Mouse (Mus musculus): Measurements from ENCODE around the gene Pdk2. TPM values are rescaled to one million over a fixed set of nuclear protein-coding genes. Genes with fewer than 3 reads are reported as not detected.

Gene Pdk2
- polyA plus RNA-seq, 1 experiment from 2014 or later: 24.9 TPM

GRCm38 (mm10) chr11:95069226-95069957 lies 28.2 kb upstream of the Pdk2 start:
- Histone ChIP-seq H3K9me3 (replicated peaks) (no peaks in the 10 kb centered on the region), H3K4me2 (no peak overlapping the region), H3K36me3 (peaks cover 6% of the 10 kb centered on the region; the same call in 1 of the 2 replicates), H3K9ac (replicated peaks) (no peak overlapping the region), H3K27me3 (replicated peaks) (peaks cover 6% of the 10 kb centered on the region), H3K4me3 (replicated peaks) (no peak overlapping the region), H3K27ac (replicated peaks) (no peak overlapping the region), H3K4me1 (peaks cover 28% of the 10 kb centered on the region; the same call in 1 of the 2 replicates)
- ATAC-seq (ENCODE audit: low FRiP score): no peak
- WGBS: 90% methylated on average over 10 of the region's 10 CpGs

GRCm38 (mm10) chr11:95056768-95057501 lies 15.8 kb upstream of the Pdk2 start:
- ATAC-seq (ENCODE audit: low FRiP score): no peak
- H3K9ac ChIP-seq (replicated peaks): no peak overlapping the region
- no peaks in the 10 kb centered on the region for H3K9me3 ChIP-seq (replicated peaks)
- WGBS: 25% methylated on average over 19 of the region's 19 CpGs
- H3K4me3 ChIP-seq (replicated peaks): no peak overlapping the region
- H3K27me3 ChIP-seq (replicated peaks): 0 out of 2 replicates have a peak, but pooled peaks cover 15% of the 10 kb centered on the region
- peaks cover 52% of the 10 kb centered on the region for H3K36me3 ChIP-seq
- H3K4me1 ChIP-seq: no peaks in the 10 kb centered on the region
- H3K4me2 ChIP-seq: peak overlapping the region; percentile 30
- H3K27ac ChIP-seq (replicated peaks): no peak overlapping the region

GRCm38 (mm10) chr11:95053062-95053461 lies 11.9 kb upstream of the Pdk2 start:
- WGBS: 82% methylated on average over 9 of the region's 9 CpGs
- 0 out of 2 replicates have a peak, but pooled peaks cover 7% of the 10 kb centered on the region for H3K27me3 ChIP-seq (replicated peaks)
- H3K27ac ChIP-seq (replicated peaks): no peak overlapping the region
- H3K9me3 ChIP-seq (replicated peaks): no peaks in the 10 kb centered on the region
- no peak overlapping the region for H3K9ac ChIP-seq (replicated peaks)
- H3K4me1 ChIP-seq: no peaks in the 10 kb centered on the region
- no peak for ATAC-seq (ENCODE audit: low FRiP score)
- H3K4me2 ChIP-seq: no peak overlapping the region
- peaks cover 48% of the 10 kb centered on the region for H3K36me3 ChIP-seq
- no peak overlapping the region for H3K4me3 ChIP-seq (replicated peaks)

GRCm38 (mm10) chr11:95046980-95047680 lies 6.0 kb upstream of the Pdk2 start:
- peaks cover 7% of the 10 kb centered on the region; the same call in 1 of the 2 replicates for H3K27me3 ChIP-seq (replicated peaks)
- H3K36me3 ChIP-seq: peaks cover 21% of the 10 kb centered on the region
- H3K4me3 ChIP-seq (replicated peaks): no peak overlapping the region
- peaks cover 7% of the 10 kb centered on the region; the same call in 1 of the 2 replicates for H3K4me1 ChIP-seq
- no peaks in the 10 kb centered on the region for H3K9me3 ChIP-seq (replicated peaks)
- WGBS: 59% methylated on average over 9 of the region's 9 CpGs
- no peak for ATAC-seq (ENCODE audit: low FRiP score)
- H3K9ac ChIP-seq (replicated peaks): no peak overlapping the region
- no peak overlapping the region for H3K27ac ChIP-seq (replicated peaks)
- H3K4me2 ChIP-seq: no peak overlapping the region

GRCm38 (mm10) chr11:95044185-95044870 lies 3.2 kb upstream of the Pdk2 start:
- H3K9ac ChIP-seq (replicated peaks): no peak overlapping the region

GRCm38 (mm10) chr11:95043608-95044007 lies 2.5 kb upstream of the Pdk2 start:
- Histone ChIP-seq H3K27me3 (replicated peaks) (peaks cover 7% of the 10 kb centered on the region; the same call in 1 of the 2 replicates), H3K9ac (replicated peaks) (no peak overlapping the region), H3K4me3 (replicated peaks) (no peak overlapping the region), H3K4me1 (peaks cover 27% of the 10 kb centered on the region), H3K9me3 (replicated peaks) (no peaks in the 10 kb centered on the region), H3K4me2 (no peak overlapping the region), H3K27ac (replicated peaks) (no peak overlapping the region), H3K36me3 (peaks cover 8% of the 10 kb centered on the region; the same call in 1 of the 2 replicates)
- WGBS: 54% methylated on average over 7 of the region's 7 CpGs
- no peak for ATAC-seq (ENCODE audit: low FRiP score)

More at GRCm38 (mm10) chr11:95044185-95044870, 3.2 kb upstream of the Pdk2 start:
- no peak overlapping the region for H3K27ac ChIP-seq (replicated peaks)
- WGBS: 59% methylated on average over 13 of the region's 13 CpGs
- H3K4me1 ChIP-seq: peaks cover 27% of the 10 kb centered on the region
- peaks cover 8% of the 10 kb centered on the region; the same call in 1 of the 2 replicates for H3K36me3 ChIP-seq
- ATAC-seq (ENCODE audit: low FRiP score): no peak
- no peak overlapping the region for H3K4me3 ChIP-seq (replicated peaks)
- H3K4me2 ChIP-seq: no peak overlapping the region
- peaks cover 7% of the 10 kb centered on the region; the same call in 1 of the 2 replicates for H3K27me3 ChIP-seq (replicated peaks)
- H3K9me3 ChIP-seq (replicated peaks): no peaks in the 10 kb centered on the region

GRCm38 (mm10) chr11:95043060-95043459 lies 1.9 kb upstream of the Pdk2 start:
- H3K27me3 ChIP-seq (replicated peaks): peaks cover 7% of the 10 kb centered on the region; the same call in 1 of the 2 replicates
- no peak overlapping the region for H3K4me3 ChIP-seq (replicated peaks)
- H3K4me1 ChIP-seq: peaks cover 27% of the 10 kb centered on the region
- no peaks in the 10 kb centered on the region for H3K9me3 ChIP-seq (replicated peaks)
- H3K4me2 ChIP-seq: no peak overlapping the region
- H3K9ac ChIP-seq (replicated peaks): no peak overlapping the region
- peaks cover 8% of the 10 kb centered on the region; the same call in 1 of the 2 replicates for H3K36me3 ChIP-seq
- ATAC-seq (ENCODE audit: low FRiP score): no peak
- 93% methylated on average over 4 of the region's 4 CpGs for WGBS
- no peak overlapping the region for H3K27ac ChIP-seq (replicated peaks)

GRCm38 (mm10) chr11:95042096-95042495 lies 942 bp upstream of the Pdk2 start:
- peak overlapping the region; percentile 38; the same call in 1 of the 2 replicates for H3K9ac ChIP-seq (replicated peaks)
- peaks cover 27% of the 10 kb centered on the region for H3K4me1 ChIP-seq
- H3K27ac ChIP-seq (replicated peaks): 0 out of 2 replicates have a peak overlapping the region, but pooled peaks have one; percentile 64
- H3K4me3 ChIP-seq (replicated peaks): peak overlapping the region; percentile 90
- H3K27me3 ChIP-seq (replicated peaks): peaks cover 7% of the 10 kb centered on the region; the same call in 1 of the 2 replicates
- no peak for ATAC-seq (ENCODE audit: low FRiP score)
- H3K9me3 ChIP-seq (replicated peaks): no peaks in the 10 kb centered on the region
- under 1% methylated on average over 11 of the region's 11 CpGs for WGBS
- H3K4me2 ChIP-seq: peak overlapping the region; percentile 88
- peaks cover 8% of the 10 kb centered on the region; the same call in 1 of the 2 replicates for H3K36me3 ChIP-seq

- H3K4me2 ChIP-seq: peak overlapping the region; percentile 88
- ATAC-seq (ENCODE audit: low FRiP score): peak; percentile 30; the same call in 1 of the 2 replicates
- H3K9ac ChIP-seq (replicated peaks): peak overlapping the region; percentile 70
- H3K4me1 ChIP-seq: peaks cover 27% of the 10 kb centered on the region
- under 1% methylated on average over 20 of the region's 20 CpGs for WGBS
- peak overlapping the region; percentile 90 for H3K4me3 ChIP-seq (replicated peaks)
- peak overlapping the region; percentile 79 for H3K27ac ChIP-seq (replicated peaks)
- no peaks in the 10 kb centered on the region for H3K9me3 ChIP-seq (replicated peaks)
- H3K27me3 ChIP-seq (replicated peaks): peaks cover 4% of the 10 kb centered on the region; the same call in 1 of the 2 replicates
- peaks cover 8% of the 10 kb centered on the region; the same call in 1 of the 2 replicates for H3K36me3 ChIP-seq
Observed at GRCm38 (mm10) chr11:95040491-95041138, 539 bp downstream of the Pdk2 start.

GRCm38 (mm10) chr11:95039766-95040165 lies 1.4 kb downstream of the Pdk2 start:
- Histone ChIP-seq H3K9ac (replicated peaks) (no peak overlapping the region), H3K4me1 (peaks cover 22% of the 10 kb centered on the region), H3K4me3 (replicated peaks) (peak overlapping the region; percentile 90), H3K4me2 (peak overlapping the region; percentile 88), H3K27ac (replicated peaks) (no peak overlapping the region), H3K36me3 (0 out of 2 replicates have a peak, but pooled peaks cover under 1% of the 10 kb centered on the region), H3K9me3 (replicated peaks) (no peaks in the 10 kb centered on the region), H3K27me3 (replicated peaks) (no peaks in the 10 kb centered on the region)
- no peak for ATAC-seq (ENCODE audit: low FRiP score)
- WGBS: 86% methylated on average over 4 of the region's 4 CpGs
